Mouse (Mus musculus) fibroblast of lung, adult 2 months (primary cell): Measurements from ENCODE around the gene Zan.
A peak's percentile ranks its signal among the peaks of the same experiment; 100 is the strongest.

Experiments used
- DNase-seq: peaks from one replicate; pipeline ENCODE4 v3.0.0-alpha.2; 2011; ENCODE audit warnings: low read depth

Gene Zan

GRCm38 (mm10) chr5:137351058-137351380 is 125.8 kb downstream of the Zan start:
- no peak for DNase-seq

- no peak for DNase-seq
Measured at GRCm38 (mm10) chr5:137350205-137351057, 126.4 kb downstream of the Zan start.

GRCm38 (mm10) chr5:137349384-137350204 is 127.3 kb downstream of the Zan start, which contains the start of gene Ephb4:
TSS of gene Ephb4 (plus strand) at chr5:137350109.
- DNase-seq, result peak; percentile 88

- no peak for DNase-seq
Measured at GRCm38 (mm10) chr5:137348482-137349383, 128.1 kb downstream of the Zan start.

- DNase-seq, result no peak
Measured at GRCm38 (mm10) chr5:137347856-137348255, 129.0 kb downstream of the Zan start.

- no peak for DNase-seq
Measured at GRCm38 (mm10) chr5:137346983-137347382, 129.9 kb downstream of the Zan start.

- DNase-seq, result no peak
Measured at GRCm38 (mm10) chr5:137346388-137346787, 130.5 kb downstream of the Zan start.

GRCm38 (mm10) chr5:137345821-137346220 is 131.0 kb downstream of the Zan start:
- DNase-seq, result no peak

GRCm38 (mm10) chr5:137343869-137344268 is 133.0 kb downstream of the Zan start:
- no peak for DNase-seq

- no peak for DNase-seq
Measured at GRCm38 (mm10) chr5:137343412-137343811, 133.5 kb downstream of the Zan start.

- DNase-seq, result no peak
Measured at GRCm38 (mm10) chr5:137342407-137343012, 134.4 kb downstream of the Zan start.

- DNase-seq, result no peak
Measured at GRCm38 (mm10) chr5:137340222-137340621, 136.6 kb downstream of the Zan start.

- no peak for DNase-seq
Measured at GRCm38 (mm10) chr5:137339290-137339979, 137.4 kb downstream of the Zan start.

GRCm38 (mm10) chr5:137338663-137339289 is 138.1 kb downstream of the Zan start:
- no peak for DNase-seq

GRCm38 (mm10) chr5:137338256-137338655 is 138.6 kb downstream of the Zan start:
- peak; percentile 72 for DNase-seq

GRCm38 (mm10) chr5:137337190-137337589 is 139.7 kb downstream of the Zan start:
- DNase-seq, result no peak

GRCm38 (mm10) chr5:137335066-137335465 is 141.8 kb downstream of the Zan start:
- no peak for DNase-seq

GRCm38 (mm10) chr5:137334317-137334716 is 142.5 kb downstream of the Zan start:
- DNase-seq, result no peak

GRCm38 (mm10) chr5:137333512-137334174 is 143.2 kb downstream of the Zan start, which contains the start of gene Slc12a9:
TSS of gene Slc12a9 (minus strand) at chr5:137333597.
- DNase-seq, result peak; percentile 86
